Mouse (Mus musculus) naive thymus-derived CD4-positive, alpha-beta T cell, adult 5 months (primary cell): ENCODE results near the gene Eef2kmt. TPM values are rescaled to one million over a fixed set of nuclear protein-coding genes. Genes with fewer than 3 reads are reported as not detected.

Source experiments
- polyA plus RNA-seq: library from polyadenylated mRNA; unstranded; fragments of 100-300 nt; shearing (Covaris generic); gene quantifications from one replicate; pipeline ENCODE4 v1.2.1, GENCODE M21; 2017

Gene Eef2kmt
- 32.0 TPM for polyA plus RNA-seq

DNA sequence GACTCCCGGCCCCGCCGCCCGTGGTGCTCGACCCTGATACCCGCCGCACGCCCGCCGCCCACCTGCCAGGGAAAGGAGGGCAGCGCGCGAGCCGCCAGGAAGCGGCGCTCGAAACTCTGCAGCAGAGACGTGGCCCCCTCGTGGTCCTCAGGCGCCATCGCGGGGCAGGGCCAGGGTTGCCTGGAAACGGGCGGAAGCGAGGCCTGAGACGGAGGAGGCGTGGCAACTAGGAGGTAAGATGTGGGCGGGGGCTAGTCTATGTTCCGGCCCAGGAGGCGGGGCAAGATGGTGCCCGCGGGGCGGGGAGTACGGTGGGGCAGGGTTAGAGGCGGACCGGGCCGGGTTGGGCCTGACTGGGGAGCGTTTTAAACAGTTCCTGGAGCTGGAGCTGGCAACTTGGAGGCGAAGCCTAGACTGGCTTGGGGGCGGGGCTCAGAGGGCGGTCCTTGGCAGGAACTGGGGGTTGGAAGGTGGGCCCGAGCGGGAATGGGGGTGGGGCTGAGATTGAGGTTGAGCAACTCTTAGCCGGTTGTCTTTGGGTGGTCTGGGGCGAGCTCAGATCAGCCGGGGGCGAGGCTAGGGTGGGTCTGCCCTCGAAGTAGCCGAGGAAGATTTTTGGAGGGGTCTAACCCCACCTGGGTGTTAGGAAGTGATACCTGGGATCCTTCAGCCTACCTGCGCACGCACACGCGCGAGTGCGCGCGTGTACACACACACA is at the start of gene Eef2kmt:
Gene Eef2kmt, minus strand, starts transcription at position 205 of the 718 bp plus-strand sequence.

DNA sequence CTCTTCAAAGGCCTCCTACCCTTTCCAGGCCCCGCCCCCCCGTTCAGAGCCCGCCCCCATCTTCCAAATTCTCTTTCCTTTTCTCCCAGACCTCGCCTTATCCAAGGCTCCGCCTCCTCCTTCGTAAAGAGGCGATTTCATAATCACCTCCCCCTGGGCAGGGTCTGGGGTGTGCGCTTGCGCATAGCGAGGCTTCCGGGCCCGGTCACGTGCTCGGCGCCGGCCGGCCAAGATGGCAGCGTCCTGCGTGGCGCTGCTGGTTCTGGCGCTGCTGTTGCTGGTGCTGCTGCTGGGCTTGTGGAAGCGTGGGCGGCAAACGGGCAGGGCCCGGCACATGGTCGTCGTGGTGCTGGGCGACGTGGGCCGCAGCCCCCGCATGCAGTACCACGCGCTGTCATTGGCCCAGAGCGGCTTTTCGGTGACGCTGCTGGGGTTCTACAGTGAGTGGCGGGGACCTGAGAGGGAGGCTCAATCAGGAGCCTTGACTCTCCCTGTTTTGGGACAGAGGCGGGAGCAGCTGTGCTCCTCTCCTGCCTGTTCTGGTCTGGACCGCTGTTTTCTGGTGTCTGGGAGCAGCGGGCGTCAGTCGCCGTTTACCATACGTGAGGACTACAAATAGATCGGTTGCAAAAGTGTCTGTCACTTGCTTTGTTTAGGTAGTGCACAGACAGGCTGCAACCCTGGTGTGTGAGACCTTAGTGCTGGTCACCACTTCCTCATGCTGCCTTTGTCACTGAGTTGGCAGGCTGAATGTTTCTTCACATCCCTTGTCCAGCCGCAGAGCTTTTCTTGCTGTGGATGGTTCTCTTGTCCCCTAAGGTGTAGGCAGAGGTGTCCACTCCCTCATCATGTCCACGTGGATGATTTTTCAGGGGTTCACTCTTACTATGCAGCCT is 22.1 kb downstream of the Eef2kmt start, which contains the start of gene Alg1:
Gene Alg1, plus strand, starts transcription at position 204 of the 896 bp plus-strand sequence.

DNA sequence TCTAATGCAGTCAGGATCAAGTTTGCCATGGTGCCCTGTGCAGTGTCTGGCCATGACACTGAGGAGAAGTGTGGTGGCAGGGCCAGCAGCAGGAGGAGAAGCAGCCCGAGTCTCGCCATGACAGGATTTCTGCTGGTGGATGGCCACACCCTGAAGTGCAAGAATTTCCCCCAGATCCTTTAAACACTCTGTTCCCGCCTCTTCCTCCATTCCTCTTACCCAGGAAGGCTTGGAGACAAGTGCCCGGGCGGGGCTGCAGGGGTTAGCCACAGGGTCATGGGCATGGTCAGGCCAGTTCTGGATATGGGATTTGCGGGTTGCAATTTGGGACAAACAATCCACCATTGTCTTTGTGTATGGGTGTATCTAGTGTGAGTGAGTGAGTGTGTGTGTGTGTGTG is 33.6 kb downstream of the Eef2kmt start, which contains the start of gene AU021092:
Gene AU021092, minus strand, starts transcription at position 160 of the 400 bp plus-strand sequence.

DNA sequence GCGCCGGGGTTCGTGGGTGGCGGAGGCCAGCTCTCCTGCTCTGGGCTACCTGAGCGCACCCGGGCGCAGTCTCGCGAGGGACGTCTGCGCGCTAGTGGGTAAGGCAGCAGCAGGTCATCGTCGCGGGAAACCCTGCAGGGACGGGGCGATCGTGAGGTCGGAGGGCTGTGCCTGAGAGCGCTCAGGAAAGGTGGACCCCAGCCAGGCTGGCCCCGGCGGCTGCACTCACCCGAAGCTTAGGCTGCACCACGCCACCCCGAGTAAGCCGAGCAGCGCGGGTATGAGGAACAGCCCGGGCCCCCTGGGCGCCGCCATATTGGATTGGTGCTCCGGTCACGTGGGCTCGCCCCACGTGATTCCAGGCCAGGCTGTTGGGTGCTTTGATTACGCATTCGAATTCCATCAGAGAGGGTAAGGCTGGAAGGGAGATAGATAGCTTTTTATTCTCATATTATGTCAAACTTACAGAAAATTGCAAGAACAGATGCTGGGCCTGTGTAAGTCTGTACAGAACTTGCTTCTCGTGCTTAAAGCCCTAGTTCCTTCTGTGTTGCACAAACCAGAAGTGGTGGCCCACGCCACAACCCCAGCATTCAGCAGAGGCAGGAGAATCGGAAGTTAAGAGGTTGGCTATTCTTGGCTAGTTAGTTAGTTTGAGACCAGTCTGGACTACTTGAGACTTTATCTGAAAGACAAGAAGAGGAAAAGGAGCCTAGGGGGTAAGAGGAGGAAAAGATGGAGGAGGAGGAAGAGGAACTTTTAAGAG is 51.9 kb downstream of the Eef2kmt start, which contains the start of gene Nagpa:
Gene Nagpa, minus strand, starts transcription at position 345 of the 766 bp plus-strand sequence.

Other genes with a start within 250 kb of the Eef2kmt start
- gene Smim22, start 248.7 kb downstream of the Eef2kmt start, polyA plus RNA-seq = not detected
- 11.5 TPM for gene Rogdi, start 242.4 kb downstream of the Eef2kmt start, polyA plus RNA-seq
- gene Glyr1, start 206.1 kb downstream of the Eef2kmt start, polyA plus RNA-seq = 156 TPM
- gene Ubn1, start 205.9 kb downstream of the Eef2kmt start, polyA plus RNA-seq = 92.4 TPM
- 0.20 TPM for gene Ppl, start 123.6 kb downstream of the Eef2kmt start, polyA plus RNA-seq
- gene Sec14l5, start 108.9 kb downstream of the Eef2kmt start, polyA plus RNA-seq = not detected
- gene Nagpa, start 52.0 kb downstream of the Eef2kmt start, polyA plus RNA-seq = 33.8 TPM
- not detected for gene AU021092, start 33.7 kb downstream of the Eef2kmt start, polyA plus RNA-seq
- gene Alg1, start 22.4 kb downstream of the Eef2kmt start, polyA plus RNA-seq = 46.9 TPM